12 mouse cellular contexts compared by ENCODE assay signal in the genomic region with DNA sequence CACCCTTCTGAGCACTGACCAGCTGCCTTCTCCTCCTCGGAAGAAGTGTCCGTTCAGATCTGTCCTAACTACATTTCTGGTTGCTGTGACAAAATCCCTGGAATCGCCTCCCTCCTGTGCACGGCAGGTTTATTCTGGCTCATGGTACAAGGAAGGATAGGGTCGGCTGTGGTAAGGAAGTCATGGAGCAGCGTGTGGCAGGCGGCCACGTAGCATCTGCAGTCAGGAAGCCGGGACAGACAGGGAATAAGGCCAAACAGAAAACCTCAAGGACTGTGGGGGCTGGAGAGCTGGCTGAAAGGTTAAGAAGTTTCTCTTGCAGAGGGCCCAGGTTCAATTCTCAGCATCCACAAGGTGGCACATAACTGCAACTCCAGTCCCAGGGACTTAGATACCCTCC.
DNase-seq lines count a peak whose midpoint lies in the region; ATAC-seq and TF ChIP-seq lines count a peak whose summit lies in the region.
"Had no signal": no experiment of that assay in that cellular context is flagged by ENCODE, and none has a peak within 500 bp of the region (broad histone marks: within the 10 kb centered on the region; RNA-seq: fewer than 3 reads in every experiment).

No protein-coding gene starts in this region.

- 53% methylated on average over 9 of the region's 9 CpGs for WGBS in liver, embryonic 11.5 days
- WGBS in liver, postnatal 0 days (ENCODE audit: insufficient replicate concordance): 51% methylated on average over 9 of the region's 9 CpGs
- 36% methylated on average over 9 of the region's 9 CpGs for WGBS in heart, embryonic 15.5 days
- WGBS in small intestine, adult 2 months: 55% methylated on average over 9 of the region's 9 CpGs
- 75% methylated on average over 9 of the region's 9 CpGs for WGBS in midbrain, embryonic 15.5 days

- 0 out of 2 replicates have a peak overlapping the region, but pooled peaks have one; percentile 3 for H3K27ac ChIP-seq in liver, embryonic 11.5 days (ENCODE audit: low read depth, low read length)
- H3K27ac ChIP-seq in liver, postnatal 0 days (ENCODE audit: low read depth): no peak overlapping the region
- H3K27ac ChIP-seq in heart, embryonic 15.5 days: peak overlapping the region; percentile 18; the same call in 1 of the 2 replicates
- peak overlapping the region; percentile 62 for H3K27ac ChIP-seq in small intestine, adult 2 months (ENCODE audit: insufficient read depth, low read depth, low read length)
- H3K27ac ChIP-seq in midbrain, embryonic 15.5 days: no peak overlapping the region
- H3K27ac ChIP-seq: hindbrain, embryonic 15.5 days; limb, embryonic 13.5 days; neural tube, embryonic 13.5 days had no signal

- TF ChIP-seq EP300 in liver, postnatal 0 days (IDR thresholded peaks at IDR 0.05; ENCODE audit: low read depth): no peak

- TF ChIP-seq CTCF in liver, postnatal 0 days (IDR thresholded peaks at IDR 0.05; ENCODE audit: low read depth): no peak
- TF ChIP-seq CTCF in small intestine, adult 2 months (IDR thresholded peaks at IDR 0.05; ENCODE audit: extremely low read depth, insufficient read length, insufficient replicate concordance, low read depth, low read length): no peak

- peaks cover 11% of the 10 kb centered on the region for H3K4me1 ChIP-seq in liver, embryonic 11.5 days (replicated peaks; ENCODE audit: control insufficient read depth, insufficient read depth, low read length)
- H3K4me1 ChIP-seq in liver, postnatal 0 days (ENCODE audit: insufficient read depth): no peaks in the 10 kb centered on the region; the same call in 1 of the 2 replicates
- peaks cover 22% of the 10 kb centered on the region for H3K4me1 ChIP-seq in heart, embryonic 15.5 days (replicated peaks)
- peaks cover 4% of the 10 kb centered on the region; the same call in 1 of the 2 replicates for H3K4me1 ChIP-seq in small intestine, adult 2 months (ENCODE audit: control insufficient read depth, insufficient read depth, insufficient read length, low read length)
- H3K4me1 ChIP-seq in midbrain, embryonic 15.5 days: no peaks in the 10 kb centered on the region
- H3K4me1 ChIP-seq: hindbrain, embryonic 15.5 days had no signal

- H3K36me3 ChIP-seq in liver, embryonic 11.5 days (ENCODE audit: control insufficient read depth, insufficient read depth, low read length): no peaks in the 10 kb centered on the region
- H3K36me3 ChIP-seq in liver, postnatal 0 days (replicated peaks; ENCODE audit: insufficient read depth, low read length): no peaks in the 10 kb centered on the region
- H3K36me3 ChIP-seq in heart, embryonic 15.5 days: no peaks in the 10 kb centered on the region
- no peaks in the 10 kb centered on the region for H3K36me3 ChIP-seq in small intestine, adult 2 months (ENCODE audit: control insufficient read depth, insufficient read depth, low read length)
- no peaks in the 10 kb centered on the region for H3K36me3 ChIP-seq in midbrain, embryonic 15.5 days (replicated peaks)
- H3K36me3 ChIP-seq: hindbrain, embryonic 15.5 days; limb, embryonic 13.5 days; neural tube, embryonic 13.5 days had no signal

- peaks cover 6% of the 10 kb centered on the region for H3K27me3 ChIP-seq in liver, embryonic 11.5 days (replicated peaks; ENCODE audit: control insufficient read depth, insufficient read depth, low read length)
- peaks cover 3% of the 10 kb centered on the region; the same call in 1 of the 2 replicates for H3K27me3 ChIP-seq in liver, postnatal 0 days (ENCODE audit: insufficient read depth, low read length)
- 0 out of 2 replicates have a peak, but pooled peaks cover 14% of the 10 kb centered on the region for H3K27me3 ChIP-seq in heart, embryonic 15.5 days
- H3K27me3 ChIP-seq in small intestine, adult 2 months (ENCODE audit: control insufficient read depth, insufficient read depth, low read length): 0 out of 2 replicates have a peak, but pooled peaks cover 2% of the 10 kb centered on the region
- H3K27me3 ChIP-seq in midbrain, embryonic 15.5 days (replicated peaks): no peaks in the 10 kb centered on the region
- H3K27me3 ChIP-seq: hindbrain, embryonic 15.5 days; neural tube, embryonic 13.5 days; Patski had no signal

- peak; percentile 42 to 68 for DNase-seq in adrenal gland, adult (ENCODE audit: inconsistent age in 2 of 2, low spot score in 1 of 2)
- no peak for DNase-seq in adrenal gland, adult 8-10 months
- no peak for DNase-seq in liver, embryonic 11.5 days (ENCODE audit: low spot score)
- DNase-seq in liver, postnatal 0 days: no peak
- no peak for DNase-seq in cerebellum, adult 11-12 months

- H3K4me2 ChIP-seq in liver, embryonic 11.5 days: no peak overlapping the region
- no peak overlapping the region for H3K4me2 ChIP-seq in liver, postnatal 0 days (ENCODE audit: low read depth, low read length)
- H3K4me2 ChIP-seq in heart, embryonic 15.5 days: peak overlapping the region; percentile 31; the same call in 1 of the 2 replicates
- no peak overlapping the region for H3K4me2 ChIP-seq in midbrain, embryonic 15.5 days
- H3K4me2 ChIP-seq: hindbrain, embryonic 15.5 days; limb, embryonic 13.5 days; neural tube, embryonic 13.5 days had no signal

- no peak for ATAC-seq in liver, embryonic 11.5 days (replicated peaks; ENCODE audit: low FRiP score)
- ATAC-seq in liver, postnatal 0 days: no peak
- no peak for ATAC-seq in heart, embryonic 15.5 days (replicated peaks; ENCODE audit: insufficient number of reproducible peaks, insufficient read depth, low FRiP score, low read depth)
- no peak for ATAC-seq in midbrain, embryonic 15.5 days (replicated peaks)

- H3K4me3 ChIP-seq in liver, embryonic 11.5 days (ENCODE audit: low read depth, low read length): no peak overlapping the region
- no peak overlapping the region for H3K4me3 ChIP-seq in liver, postnatal 0 days (ENCODE audit: low read depth, low read length)
- no peak overlapping the region for H3K4me3 ChIP-seq in heart, embryonic 15.5 days
- H3K4me3 ChIP-seq in small intestine, adult 2 months (ENCODE audit: low read depth, low read length): no peak overlapping the region; the same call in 1 of the 2 replicates
- H3K4me3 ChIP-seq in midbrain, embryonic 15.5 days: no peak overlapping the region
- H3K4me3 ChIP-seq: hindbrain, embryonic 15.5 days; limb, embryonic 13.5 days; neural tube, embryonic 13.5 days had no signal

- no peaks in the 10 kb centered on the region for H3K9me3 ChIP-seq in liver, embryonic 11.5 days (ENCODE audit: control insufficient read depth, low read length)
- H3K9me3 ChIP-seq in liver, postnatal 0 days (ENCODE audit: low read length): no peaks in the 10 kb centered on the region
- no peaks in the 10 kb centered on the region for H3K9me3 ChIP-seq in heart, embryonic 15.5 days (replicated peaks)
- no peaks in the 10 kb centered on the region for H3K9me3 ChIP-seq in midbrain, embryonic 15.5 days
- H3K9me3 ChIP-seq: hindbrain, embryonic 15.5 days; limb, embryonic 13.5 days; neural tube, embryonic 13.5 days had no signal

- H3K9ac ChIP-seq in liver, embryonic 11.5 days (ENCODE audit: low read depth, low read length): no peak overlapping the region
- H3K9ac ChIP-seq in liver, postnatal 0 days (replicated peaks): no peak overlapping the region
- no peak overlapping the region for H3K9ac ChIP-seq in heart, embryonic 15.5 days
- no peak overlapping the region for H3K9ac ChIP-seq in midbrain, embryonic 15.5 days
- H3K9ac ChIP-seq: hindbrain, embryonic 15.5 days; limb, embryonic 13.5 days; neural tube, embryonic 13.5 days had no signal

- TF ChIP-seq POLR2A in small intestine, adult 2 months (IDR thresholded peaks at IDR 0.05; ENCODE audit: low read depth, low read length): no peak

Comparison
In these comparisons a context has a peak if more than half of its experiments do, and no peak if none do; other contexts are left out.
1. DNase-seq: peak in adrenal gland, adult (2 of 2); none in adrenal gland, adult 8-10 months (single experiment), liver, embryonic 11.5 days (single experiment), liver, postnatal 0 days (single experiment) and cerebellum, adult 11-12 months (single experiment).
2. H3K27ac ChIP-seq: peak in liver, embryonic 11.5 days (single experiment), heart, embryonic 15.5 days (single experiment) and small intestine, adult 2 months (single experiment); none in liver, postnatal 0 days (single experiment) and midbrain, embryonic 15.5 days (single experiment).